Mouse (Mus musculus) kidney, adult 2 months (tissue): Measurements from ENCODE around the gene C1qbp.

Source experiments
- CTCF ChIP-seq: fragments of 200-500 bp; conservative IDR thresholded peaks from 2 replicates; pipeline ENCODE4 v1.5.1; 2011; ENCODE audit warnings: low read depth, mild to moderate bottlenecking, control low read depth, low read length, moderate library complexity, mixed read lengths; ENCODE audit not compliant: insufficient read depth, insufficient read length
- POLR2A ChIP-seq: fragments of 200-500 bp; IDR thresholded peaks from one replicate; pipeline ENCODE4 v1.6.1; 2011; ENCODE audit warnings: low read depth, low read length, control low read depth

- TF ChIP-seq CTCF (no peak), POLR2A (no peak)
Observed at GRCm38 (mm10) chr11:71003611-71004315, 20.9 kb upstream of the C1qbp start.
